Mouse (Mus musculus) heart, postnatal 0 days (tissue): Measurements from ENCODE around the gene Foxj1.

Experiments used
- CTCF ChIP-seq: IDR thresholded peaks from 2 replicates; pipeline ENCODE4 v1.5.1; 2016; ENCODE audit warnings: antibody characterized with exemption, control low read depth, low read depth
- EP300 ChIP-seq: IDR thresholded peaks from 2 replicates; pipeline ENCODE4 v1.6.1; 2016; ENCODE audit warnings: antibody characterized with exemption, low read depth

DNA sequence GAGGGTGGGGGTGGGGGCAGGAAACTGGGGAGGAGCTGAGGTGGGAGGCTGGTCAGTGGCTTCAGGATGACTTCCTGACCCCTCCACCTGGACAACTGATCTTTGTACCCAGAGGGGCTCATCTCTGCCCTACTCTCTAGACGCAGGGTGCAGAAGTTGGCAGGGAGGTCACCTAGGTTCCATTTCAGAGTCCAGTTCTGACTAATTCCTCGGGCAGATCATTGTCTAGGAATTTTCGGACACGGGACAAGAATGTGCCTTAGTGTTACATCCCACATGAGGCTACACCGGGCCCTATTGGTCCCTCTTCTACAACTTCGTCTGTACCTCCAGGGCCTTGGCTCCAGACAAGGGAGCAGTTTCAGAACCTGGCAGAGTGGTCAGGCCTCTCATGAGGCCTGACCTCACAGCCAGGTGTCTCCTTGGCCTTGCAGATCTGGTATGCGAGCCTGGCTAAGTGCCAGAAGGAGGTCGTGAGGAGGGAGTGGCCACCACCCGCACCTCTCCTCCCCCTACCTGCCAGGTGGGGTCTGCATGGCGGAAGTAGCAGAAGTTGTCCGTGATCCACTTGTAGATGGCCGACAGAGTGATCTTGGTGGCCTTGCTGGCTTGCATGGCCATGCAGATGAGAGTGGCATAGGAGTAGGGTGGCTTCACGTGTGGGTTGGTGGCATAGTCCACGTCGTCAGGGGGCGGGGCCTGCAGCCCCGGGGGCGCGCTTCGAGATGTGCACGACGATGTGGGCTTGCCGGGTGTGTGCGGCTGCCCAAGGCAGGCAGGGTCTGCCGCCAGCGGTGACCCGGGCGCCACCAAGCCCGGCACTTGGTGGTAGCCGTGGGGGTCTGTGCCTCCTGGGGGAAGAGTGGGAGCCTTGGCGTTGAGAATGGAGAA lies 1.4 kb downstream of the Foxj1 start:
- no peak for TF ChIP-seq EP300
- TF ChIP-seq CTCF: no peak
